Mouse (Mus musculus) brown adipose tissue, adult 24 weeks (tissue): ENCODE data around the gene Rasd1. TPM values are rescaled to one million over a fixed set of nuclear protein-coding genes. Genes with fewer than 3 reads are reported as not detected.

Experiments used
- H3K27ac ChIP-seq: fragments of 200-500 bp; replicated peaks from 2 replicates; pipeline ENCODE4 v1.5.1; 2012; ENCODE audit warnings: low read depth, mild to moderate bottlenecking, low read length
- H3K4me1 ChIP-seq: fragments of 200-500 bp; 2 replicates; pipeline ENCODE4 v1.6.1; 2012; ENCODE audit warnings: low read length, mixed read lengths; ENCODE audit not compliant: control insufficient read depth, insufficient read depth, insufficient read length
- H3K4me3 ChIP-seq: fragments of 200-500 bp; 2 replicates; pipeline ENCODE4 v1.5.1; 2012; ENCODE audit warnings: low read depth, mild to moderate bottlenecking, low read length, moderate library complexity; ENCODE audit not compliant: insufficient read depth
- polyA plus RNA-seq: library from polyadenylated mRNA; stranded (reverse); fragments of >200 nt; gene quantifications from 2 replicates; pipeline ENCODE4 v1.2.4, GENCODE M21; 2012; ENCODE audit not compliant: missing spikeins, insufficient read depth, insufficient read length

Gene Rasd1
- 38.5 and 46.6 TPM in 2 replicates for polyA plus RNA-seq

GRCm38 (mm10) chr11:59964818-59965217 lies at the start of gene Rasd1:
TSS of gene Rasd1 (minus strand) at chr11:59964944.
- Histone ChIP-seq H3K27ac (peak within 1 kb of the TSS; percentile 92), H3K4me1 (0 out of 2 replicates have a peak, but pooled peaks cover 3% of the 10 kb centered on the region), H3K4me3 (peak within 1 kb of the TSS; percentile 84)

- H3K4me1 ChIP-seq: no peaks in the 10 kb centered on the region
- H3K4me3 ChIP-seq: no peak overlapping the region
- no peak overlapping the region for H3K27ac ChIP-seq
Observed at GRCm38 (mm10) chr11:60011516-60011915, 46.8 kb upstream of the Rasd1 start.

GRCm38 (mm10) chr11:60009451-60009850 lies 44.7 kb upstream of the Rasd1 start:
- Histone ChIP-seq H3K4me1 (no peaks in the 10 kb centered on the region), H3K27ac (no peak overlapping the region)

GRCm38 (mm10) chr11:60005866-60006265 lies 41.1 kb upstream of the Rasd1 start:
- Histone ChIP-seq H3K4me1 (no peaks in the 10 kb centered on the region), H3K27ac (no peak overlapping the region), H3K4me3 (no peak overlapping the region)

More at GRCm38 (mm10) chr11:60009451-60009850, 44.7 kb upstream of the Rasd1 start:
- H3K4me3 ChIP-seq: no peak overlapping the region

GRCm38 (mm10) chr11:60004716-60005115 lies 40.0 kb upstream of the Rasd1 start:
- Histone ChIP-seq H3K4me3 (no peak overlapping the region), H3K27ac (no peak overlapping the region), H3K4me1 (no peaks in the 10 kb centered on the region)

GRCm38 (mm10) chr11:60003811-60004210 lies 39.1 kb upstream of the Rasd1 start:
- no peak overlapping the region for H3K27ac ChIP-seq
- no peak overlapping the region for H3K4me3 ChIP-seq
- H3K4me1 ChIP-seq: no peaks in the 10 kb centered on the region

- Histone ChIP-seq H3K27ac (no peak overlapping the region), H3K4me3 (no peak overlapping the region), H3K4me1 (no peaks in the 10 kb centered on the region)
Observed at GRCm38 (mm10) chr11:60001231-60001980, 36.7 kb upstream of the Rasd1 start.

- no peaks in the 10 kb centered on the region for H3K4me1 ChIP-seq
- no peak overlapping the region for H3K27ac ChIP-seq
- no peak overlapping the region for H3K4me3 ChIP-seq
Observed at GRCm38 (mm10) chr11:59994318-59994717, 29.6 kb upstream of the Rasd1 start.

- no peaks in the 10 kb centered on the region for H3K4me1 ChIP-seq
- H3K4me3 ChIP-seq: no peak overlapping the region
- H3K27ac ChIP-seq: no peak overlapping the region
Observed at GRCm38 (mm10) chr11:59991365-59991764, 26.6 kb upstream of the Rasd1 start.

- H3K27ac ChIP-seq: no peak overlapping the region
- H3K4me3 ChIP-seq: no peak overlapping the region
- no peaks in the 10 kb centered on the region for H3K4me1 ChIP-seq
Observed at GRCm38 (mm10) chr11:59989406-59989805, 24.7 kb upstream of the Rasd1 start.

- Histone ChIP-seq H3K4me3 (no peak overlapping the region), H3K27ac (no peak overlapping the region), H3K4me1 (no peaks in the 10 kb centered on the region)
Observed at GRCm38 (mm10) chr11:59977831-59978230, 13.1 kb upstream of the Rasd1 start.

- Histone ChIP-seq H3K27ac (no peak overlapping the region), H3K4me1 (no peaks in the 10 kb centered on the region), H3K4me3 (no peak overlapping the region)
Observed at GRCm38 (mm10) chr11:59975241-59975640, 10.5 kb upstream of the Rasd1 start.

GRCm38 (mm10) chr11:59973389-59973788 lies 8.6 kb upstream of the Rasd1 start:
- no peak overlapping the region for H3K4me3 ChIP-seq
- H3K4me1 ChIP-seq: no peaks in the 10 kb centered on the region
- H3K27ac ChIP-seq: no peak overlapping the region

GRCm38 (mm10) chr11:59971691-59972090 lies 6.9 kb upstream of the Rasd1 start:
- H3K4me3 ChIP-seq: no peak overlapping the region
- no peaks in the 10 kb centered on the region for H3K4me1 ChIP-seq
- H3K27ac ChIP-seq: no peak overlapping the region

- Histone ChIP-seq H3K27ac (no peak overlapping the region), H3K4me1 (no peaks in the 10 kb centered on the region), H3K4me3 (no peak overlapping the region)
Observed at GRCm38 (mm10) chr11:59970780-59971179, 6.0 kb upstream of the Rasd1 start.

- Histone ChIP-seq H3K4me3 (no peak overlapping the region), H3K27ac (no peak overlapping the region), H3K4me1 (no peaks in the 10 kb centered on the region)
Observed at GRCm38 (mm10) chr11:59967765-59968164, 3.0 kb upstream of the Rasd1 start.
